Mouse (Mus musculus): ENCODE data around the gene Ank3.

DNA sequence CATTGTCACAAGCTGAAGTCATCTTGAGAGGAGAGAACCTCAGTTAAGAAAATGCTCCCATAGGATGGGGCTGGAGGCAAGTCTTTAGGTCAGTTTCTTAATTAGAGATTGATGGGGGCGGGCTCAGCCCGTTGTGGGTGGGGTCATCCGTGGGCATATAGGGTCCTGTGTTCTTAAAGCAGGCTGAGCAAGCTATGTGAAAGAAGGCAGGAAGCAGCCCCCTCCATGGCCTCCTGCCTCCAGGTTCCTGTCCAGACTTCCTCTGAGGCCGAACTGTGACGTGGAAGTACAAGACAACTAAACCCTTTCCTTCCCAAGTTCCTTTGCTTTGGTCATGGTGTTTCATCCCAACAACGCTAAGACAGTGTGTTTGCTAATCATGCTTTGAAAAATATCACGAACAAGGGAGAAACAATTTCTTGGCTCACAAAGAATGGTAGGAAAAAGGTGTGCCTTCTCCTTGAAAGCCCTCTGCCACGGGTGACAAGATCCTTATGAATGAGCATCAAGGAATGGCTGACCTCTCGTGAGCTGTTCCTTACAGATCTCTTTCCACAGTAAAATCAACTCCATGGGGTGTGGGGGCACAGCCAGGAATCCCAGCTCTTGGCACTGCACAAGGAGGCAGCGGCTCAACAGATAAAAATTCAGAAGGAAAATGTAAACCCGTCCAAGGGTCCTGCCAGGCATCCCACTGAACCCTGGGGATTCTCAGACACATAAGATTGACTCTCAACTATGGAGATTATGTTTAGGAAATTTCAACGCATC lies 47.3 kb upstream of the Ank3 start:
- TF ChIP-seq CTCF (IDR thresholded peaks at IDR 0.05; ENCODE audit: extremely low read depth, insufficient read length, insufficient replicate concordance, low read depth, low read length) (no peak), POLR2A (IDR thresholded peaks at IDR 0.05; ENCODE audit: low read depth, low read length) (no peak)
